Mouse (Mus musculus): ENCODE data around the gene Gm26566. TPM values are rescaled to one million over a fixed set of nuclear protein-coding genes. Genes with fewer than 3 reads are reported as not detected.
A peak's percentile ranks its signal among the peaks of the same experiment; 100 is the strongest.
"Not testable (repeated sequence)": the region's sequence is repeated elsewhere in the genome, so short reads cannot be mapped to it uniquely, and the experiment has no call there.

Gm26566 gene
- polyA plus RNA-seq, 1 experiment from 2014 or later, result 1.6 TPM

GRCm38 (mm10) chr4:88742771-88743371 is 21.3 kb downstream of the Gm26566 start:
- 78% methylated on average over 7 of the region's 7 CpGs for WGBS
- no peaks in the 10 kb centered on the region for H3K27me3 ChIP-seq
- no peaks in the 10 kb centered on the region for H3K9me3 ChIP-seq
- H3K4me2 ChIP-seq (replicated peaks), result no peak overlapping the region
- no peak overlapping the region for H3K4me3 ChIP-seq (replicated peaks)
- no peaks in the 10 kb centered on the region; the same call in 1 of the 2 replicates for H3K4me1 ChIP-seq (replicated peaks)
- H3K9ac ChIP-seq (replicated peaks), result no peak overlapping the region
- ATAC-seq, result no peak
- no peaks in the 10 kb centered on the region for H3K36me3 ChIP-seq
- no peak overlapping the region for H3K27ac ChIP-seq

GRCm38 (mm10) chr4:88744207-88744606 is 22.6 kb downstream of the Gm26566 start:
- ATAC-seq, result no peak
- no peaks in the 10 kb centered on the region for H3K9me3 ChIP-seq
- no peaks in the 10 kb centered on the region for H3K36me3 ChIP-seq
- H3K27ac ChIP-seq, result no peak overlapping the region
- no peak overlapping the region for H3K4me3 ChIP-seq (replicated peaks)
- no peak overlapping the region for H3K9ac ChIP-seq (replicated peaks)
- no peaks in the 10 kb centered on the region for H3K27me3 ChIP-seq
- no peak overlapping the region for H3K4me2 ChIP-seq (replicated peaks)
- 73% methylated on average over 3 of the region's 3 CpGs for WGBS
- no peaks in the 10 kb centered on the region; the same call in 1 of the 2 replicates for H3K4me1 ChIP-seq (replicated peaks)

GRCm38 (mm10) chr4:88749926-88750325 is 28.3 kb downstream of the Gm26566 start:
- 70% methylated on average over 6 of the region's 6 CpGs for WGBS
- no peaks in the 10 kb centered on the region for H3K27me3 ChIP-seq
- H3K27ac ChIP-seq, result no peak overlapping the region
- no peak overlapping the region for H3K4me2 ChIP-seq (replicated peaks)
- H3K4me1 ChIP-seq (replicated peaks), result no peaks in the 10 kb centered on the region; the same call in 1 of the 2 replicates
- no peaks in the 10 kb centered on the region for H3K9me3 ChIP-seq
- ATAC-seq, result no peak
- H3K4me3 ChIP-seq (replicated peaks), result no peak overlapping the region
- H3K9ac ChIP-seq (replicated peaks), result no peak overlapping the region
- H3K36me3 ChIP-seq, result no peaks in the 10 kb centered on the region

GRCm38 (mm10) chr4:88754818-88755340 is 33.3 kb downstream of the Gm26566 start, which contains the start of gene Gm13271:
Gene Gm13271, plus strand, starts transcription at chr4:88754868.
- not testable (repeated sequence) for H3K4me2 ChIP-seq (replicated peaks); H3K27ac ChIP-seq; H3K9ac ChIP-seq (replicated peaks); H3K27me3 ChIP-seq; ATAC-seq; H3K36me3 ChIP-seq; H3K4me1 ChIP-seq (replicated peaks); H3K4me3 ChIP-seq (replicated peaks); H3K9me3 ChIP-seq
- 76% methylated on average over 15 of the region's 15 CpGs for WGBS

- Histone ChIP-seq H3K9ac (replicated peaks) (peak overlapping the region; percentile 53), H3K27ac (peak overlapping the region; percentile 67), H3K4me2 (replicated peaks) (peak overlapping the region; percentile 63), H3K4me3 (replicated peaks) (peak overlapping the region; percentile 40)
- not testable (repeated sequence) for H3K4me1 ChIP-seq (replicated peaks); H3K36me3 ChIP-seq; H3K27me3 ChIP-seq; ATAC-seq; H3K9me3 ChIP-seq
- 11% methylated on average over 29 of the region's 31 CpGs for WGBS
Measured at GRCm38 (mm10) chr4:88756581-88757513, 35.2 kb downstream of the Gm26566 start.

GRCm38 (mm10) chr4:88757628-88758031 is 36.0 kb downstream of the Gm26566 start:
- Histone ChIP-seq H3K9ac (replicated peaks) (peak overlapping the region; percentile 53), H3K27ac (peak overlapping the region; percentile 67), H3K4me2 (replicated peaks) (peak overlapping the region; percentile 63), H3K4me3 (replicated peaks) (peak overlapping the region; percentile 40)
- H3K27me3 ChIP-seq; H3K9me3 ChIP-seq; H3K4me1 ChIP-seq (replicated peaks); H3K36me3 ChIP-seq: not testable (repeated sequence)
- ATAC-seq, result peak; percentile 100
- under 1% methylated on average over 21 of the region's 21 CpGs for WGBS

- H3K9me3 ChIP-seq, H3K27me3 ChIP-seq: not testable (repeated sequence)
Measured at GRCm38 (mm10) chr4:88758751-88759150, 37.1 kb downstream of the Gm26566 start.

GRCm38 (mm10) chr4:88759610-88760268 is 38.1 kb downstream of the Gm26566 start, which contains the start of gene Gm13283:
Gene Gm13283, plus strand, starts transcription at chr4:88760119.
- not testable (repeated sequence) for H3K36me3 ChIP-seq; H3K9ac ChIP-seq (replicated peaks); H3K27ac ChIP-seq; H3K4me1 ChIP-seq (replicated peaks); H3K9me3 ChIP-seq; H3K27me3 ChIP-seq; ATAC-seq
- 23% methylated on average over 7 of the region's 14 CpGs for WGBS
- Histone ChIP-seq H3K4me3 (replicated peaks) (peak within 1 kb of the TSS; percentile 32), H3K4me2 (replicated peaks) (peak within 1 kb of the TSS; percentile 60)

More at GRCm38 (mm10) chr4:88758751-88759150, 37.1 kb downstream of the Gm26566 start:
- not testable (repeated sequence) for ATAC-seq; H3K36me3 ChIP-seq; H3K4me1 ChIP-seq (replicated peaks); H3K4me2 ChIP-seq (replicated peaks); H3K27ac ChIP-seq; H3K9ac ChIP-seq (replicated peaks); H3K4me3 ChIP-seq (replicated peaks)
- WGBS, result 90% methylated on average over 9 of the region's 9 CpGs

GRCm38 (mm10) chr4:88760431-88760830 is 38.8 kb downstream of the Gm26566 start:
- not testable (repeated sequence) for H3K9ac ChIP-seq (replicated peaks); H3K36me3 ChIP-seq; H3K4me1 ChIP-seq (replicated peaks); H3K27ac ChIP-seq; H3K9me3 ChIP-seq; ATAC-seq; H3K27me3 ChIP-seq
- Histone ChIP-seq H3K4me3 (replicated peaks) (peak overlapping the region; percentile 32), H3K4me2 (replicated peaks) (peak overlapping the region; percentile 60)
- 0% methylated on average over 17 of the region's 28 CpGs for WGBS

GRCm38 (mm10) chr4:88761776-88762175 is 40.2 kb downstream of the Gm26566 start:
- 73% methylated on average over 6 of the region's 8 CpGs for WGBS

GRCm38 (mm10) chr4:88762341-88762740 is 40.7 kb downstream of the Gm26566 start:
- H3K4me2 ChIP-seq (replicated peaks); H3K27ac ChIP-seq; H3K36me3 ChIP-seq; H3K4me3 ChIP-seq (replicated peaks); H3K27me3 ChIP-seq; H3K4me1 ChIP-seq (replicated peaks); H3K9me3 ChIP-seq; ATAC-seq; H3K9ac ChIP-seq (replicated peaks): not testable (repeated sequence)
- WGBS, result 56% methylated on average over 9 of the region's 9 CpGs

More at GRCm38 (mm10) chr4:88761776-88762175, 40.2 kb downstream of the Gm26566 start:
- H3K9ac ChIP-seq (replicated peaks); H3K4me2 ChIP-seq (replicated peaks); ATAC-seq; H3K9me3 ChIP-seq; H3K4me3 ChIP-seq (replicated peaks); H3K27ac ChIP-seq; H3K4me1 ChIP-seq (replicated peaks); H3K27me3 ChIP-seq; H3K36me3 ChIP-seq: not testable (repeated sequence)
